Mouse (Mus musculus): ENCODE measurements at regions not wholly inside any gene's neighbourhood (a gene's known extent, or its start where the extent isn't known, plus 50 kb on each side); places are given as distances from the start of the nearest gene placed in this dataset.

- DNase-seq (ENCODE audit: low spot score), result no peak
- H3K27ac ChIP-seq (ENCODE audit: low read depth), result no peak overlapping the region
- no peaks in the 10 kb centered on the region for H3K4me1 ChIP-seq (ENCODE audit: control insufficient read depth, insufficient read depth)
- 68% methylated on average over 5 of the region's 5 CpGs for WGBS
- no peak overlapping the region for H3K9ac ChIP-seq (replicated peaks; ENCODE audit: low read depth, low read length)
- H3K36me3 ChIP-seq (replicated peaks; ENCODE audit: control insufficient read depth, insufficient read depth, low read length), result no peaks in the 10 kb centered on the region
- H3K4me2 ChIP-seq (ENCODE audit: low read depth, low read length), result no peak overlapping the region
- no peaks in the 10 kb centered on the region for H3K27me3 ChIP-seq (ENCODE audit: control insufficient read depth, insufficient read depth, low read length)
- no peak overlapping the region for H3K4me3 ChIP-seq (ENCODE audit: low read depth, low read length)
- TF ChIP-seq CTCF (IDR thresholded peaks at IDR 0.05; ENCODE audit: low read depth) (no peak), EP300 (IDR thresholded peaks at IDR 0.05; ENCODE audit: low read depth) (no peak)
- ATAC-seq (ENCODE audit: insufficient read depth, low read depth), result no peak
- H3K9me3 ChIP-seq (replicated peaks; ENCODE audit: control insufficient read depth, low read length), result 0 out of 2 replicates have a peak, but pooled peaks cover 5% of the 10 kb centered on the region
These were observed 244.0 kb downstream of the Akain1 start for GRCm38 (mm10) chr17:69683091-69683490.

DNA sequence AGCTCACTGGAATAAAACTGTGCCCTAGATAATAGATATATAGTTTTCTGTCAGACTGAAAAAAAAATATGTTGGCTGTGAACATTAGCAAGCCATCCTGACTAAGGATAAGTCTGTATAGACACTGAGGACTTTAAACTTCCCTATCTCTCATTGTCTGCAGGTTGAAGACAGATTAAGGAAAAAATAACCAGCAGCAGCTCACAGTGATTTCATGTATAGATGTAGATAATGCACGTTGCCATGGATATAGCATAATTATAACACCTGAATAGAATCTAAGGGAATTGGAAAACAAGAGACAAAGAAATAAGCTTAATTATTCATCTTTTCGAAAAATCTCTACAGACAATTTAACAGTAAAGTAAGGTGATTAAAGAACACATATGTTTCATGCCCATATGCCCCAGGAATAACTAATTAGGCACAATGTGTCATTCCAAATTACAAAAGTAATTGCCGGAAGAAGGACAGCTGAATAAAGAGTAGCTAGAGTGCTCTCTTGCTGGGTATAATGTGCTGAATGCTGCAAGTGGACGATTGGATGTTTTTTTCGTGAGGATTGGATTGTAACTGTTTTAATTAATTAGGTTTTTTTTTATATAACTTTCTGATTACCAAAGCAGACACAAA lies 246.6 kb downstream of the Akain1 start:
- no peak for TF ChIP-seq EP300 (IDR thresholded peaks at IDR 0.05; ENCODE audit: low read depth)
- no peak for TF ChIP-seq CTCF (IDR thresholded peaks at IDR 0.05; ENCODE audit: low read depth)
- Histone ChIP-seq H3K4me3 (ENCODE audit: low read depth, low read length) (no peak overlapping the region), H3K36me3 (replicated peaks; ENCODE audit: control insufficient read depth, insufficient read depth, low read length) (no peaks in the 10 kb centered on the region), H3K9ac (replicated peaks; ENCODE audit: low read depth, low read length) (no peak overlapping the region), H3K9me3 (replicated peaks; ENCODE audit: control insufficient read depth, low read length) (0 out of 2 replicates have a peak, but pooled peaks cover 5% of the 10 kb centered on the region), H3K4me2 (ENCODE audit: low read depth, low read length) (no peak overlapping the region), H3K27me3 (ENCODE audit: control insufficient read depth, insufficient read depth, low read length) (no peaks in the 10 kb centered on the region), H3K4me1 (ENCODE audit: control insufficient read depth, insufficient read depth) (no peaks in the 10 kb centered on the region), H3K27ac (ENCODE audit: low read depth) (no peak overlapping the region)
- ATAC-seq (ENCODE audit: insufficient read depth, low read depth) (no peak), DNase-seq (ENCODE audit: low spot score) (no peak)
- WGBS, result 58% methylated on average over 5 of the region's 5 CpGs

- Histone ChIP-seq H3K4me1 (ENCODE audit: control insufficient read depth, insufficient read depth) (no peaks in the 10 kb centered on the region), H3K27me3 (ENCODE audit: control insufficient read depth, insufficient read depth, low read length) (no peaks in the 10 kb centered on the region), H3K9ac (replicated peaks; ENCODE audit: low read depth, low read length) (no peak overlapping the region), H3K4me2 (ENCODE audit: low read depth, low read length) (no peak overlapping the region), H3K4me3 (ENCODE audit: low read depth, low read length) (no peak overlapping the region), H3K36me3 (replicated peaks; ENCODE audit: control insufficient read depth, insufficient read depth, low read length) (no peaks in the 10 kb centered on the region), H3K9me3 (replicated peaks; ENCODE audit: control insufficient read depth, low read length) (0 out of 2 replicates have a peak, but pooled peaks cover 5% of the 10 kb centered on the region), H3K27ac (ENCODE audit: low read depth) (no peak overlapping the region)
- TF ChIP-seq EP300 (IDR thresholded peaks at IDR 0.05; ENCODE audit: low read depth), result no peak
- no peak for TF ChIP-seq CTCF (IDR thresholded peaks at IDR 0.05; ENCODE audit: low read depth)
- WGBS, result 48% methylated on average over 2 of the region's 2 CpGs
- ATAC-seq (ENCODE audit: insufficient read depth, low read depth) (no peak), DNase-seq (ENCODE audit: low spot score) (no peak)
These were observed 247.3 kb downstream of the Akain1 start for GRCm38 (mm10) chr17:69686383-69686782.

DNA sequence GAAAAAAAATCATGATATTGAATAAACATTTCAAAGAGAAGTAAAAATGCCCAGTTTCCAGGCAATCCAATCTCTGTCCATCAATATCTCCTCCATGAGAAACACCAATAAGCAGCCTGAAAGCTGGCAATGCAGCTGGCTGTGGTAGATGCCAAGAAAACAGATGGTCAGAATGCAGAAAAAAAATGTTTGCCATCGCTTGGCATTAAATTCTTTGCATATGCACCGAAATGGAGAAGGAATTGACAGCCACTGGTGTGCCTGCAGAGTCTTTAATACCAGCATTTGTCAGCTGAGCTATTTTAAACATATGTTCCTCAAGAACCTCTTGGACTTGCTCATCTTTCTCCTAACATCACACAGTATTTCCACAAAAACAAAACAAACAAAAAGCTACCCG lies 256.2 kb downstream of the Akain1 start:
- Histone ChIP-seq H3K27ac (ENCODE audit: low read depth) (no peak overlapping the region), H3K9ac (replicated peaks; ENCODE audit: low read depth, low read length) (no peak overlapping the region), H3K9me3 (replicated peaks; ENCODE audit: control insufficient read depth, low read length) (no peaks in the 10 kb centered on the region), H3K36me3 (replicated peaks; ENCODE audit: control insufficient read depth, insufficient read depth, low read length) (no peaks in the 10 kb centered on the region), H3K27me3 (ENCODE audit: control insufficient read depth, insufficient read depth, low read length) (no peaks in the 10 kb centered on the region), H3K4me2 (ENCODE audit: low read depth, low read length) (no peak overlapping the region), H3K4me3 (ENCODE audit: low read depth, low read length) (no peak overlapping the region), H3K4me1 (ENCODE audit: control insufficient read depth, insufficient read depth) (no peaks in the 10 kb centered on the region)
- 69% methylated on average over 3 of the region's 3 CpGs for WGBS
- no peak for DNase-seq (ENCODE audit: low spot score)
- ATAC-seq (ENCODE audit: insufficient read depth, low read depth), result no peak
- TF ChIP-seq EP300 (IDR thresholded peaks at IDR 0.05; ENCODE audit: low read depth) (no peak), CTCF (IDR thresholded peaks at IDR 0.05; ENCODE audit: low read depth) (no peak)

DNA sequence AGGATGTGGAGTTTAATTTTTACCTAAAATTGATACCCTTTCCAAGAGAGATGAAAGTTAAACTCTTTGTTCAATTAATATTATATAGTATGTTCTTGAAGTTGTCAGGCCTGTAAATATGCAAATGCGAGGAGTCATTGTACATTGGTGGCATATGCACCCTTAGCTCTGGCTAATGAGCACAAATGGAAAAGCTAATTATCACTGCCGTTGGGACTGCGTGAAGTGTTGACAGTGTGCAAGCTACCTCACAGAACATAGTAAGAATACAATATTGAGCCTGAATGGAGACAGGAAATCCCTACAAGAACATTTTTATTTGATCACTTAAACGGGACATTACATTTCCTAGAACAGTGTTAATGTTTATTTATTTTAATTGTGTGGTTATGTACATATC lies 241.5 kb upstream of the Dlgap1 start:
- no peak overlapping the region for H3K9ac ChIP-seq (replicated peaks; ENCODE audit: low read depth, low read length)
- H3K27me3 ChIP-seq (ENCODE audit: control insufficient read depth, insufficient read depth, low read length), result no peaks in the 10 kb centered on the region
- H3K4me3 ChIP-seq (ENCODE audit: low read depth, low read length), result no peak overlapping the region
- H3K4me2 ChIP-seq (ENCODE audit: low read depth, low read length), result no peak overlapping the region
- no peaks in the 10 kb centered on the region for H3K4me1 ChIP-seq (ENCODE audit: control insufficient read depth, insufficient read depth)
- no peak for TF ChIP-seq EP300 (IDR thresholded peaks at IDR 0.05; ENCODE audit: low read depth)
- TF ChIP-seq CTCF (IDR thresholded peaks at IDR 0.05; ENCODE audit: low read depth), result no peak
- ATAC-seq (ENCODE audit: insufficient read depth, low read depth), result no peak
- 71% methylated on average over 4 of the region's 4 CpGs for WGBS
- no peaks in the 10 kb centered on the region for H3K9me3 ChIP-seq (replicated peaks; ENCODE audit: control insufficient read depth, low read length)
- no peak overlapping the region for H3K27ac ChIP-seq (ENCODE audit: low read depth)
- no peak for DNase-seq (ENCODE audit: low spot score)
- no peaks in the 10 kb centered on the region for H3K36me3 ChIP-seq (replicated peaks; ENCODE audit: control insufficient read depth, insufficient read depth, low read length)

GRCm38 (mm10) chr17:69732981-69733380 lies 235.9 kb upstream of the Dlgap1 start:
- Histone ChIP-seq H3K4me1 (ENCODE audit: control insufficient read depth, insufficient read depth) (no peaks in the 10 kb centered on the region), H3K9ac (replicated peaks; ENCODE audit: low read depth, low read length) (no peak overlapping the region), H3K27me3 (ENCODE audit: control insufficient read depth, insufficient read depth, low read length) (no peaks in the 10 kb centered on the region), H3K4me3 (ENCODE audit: low read depth, low read length) (no peak overlapping the region), H3K36me3 (replicated peaks; ENCODE audit: control insufficient read depth, insufficient read depth, low read length) (no peaks in the 10 kb centered on the region), H3K27ac (ENCODE audit: low read depth) (no peak overlapping the region), H3K4me2 (ENCODE audit: low read depth, low read length) (no peak overlapping the region), H3K9me3 (replicated peaks; ENCODE audit: control insufficient read depth, low read length) (no peaks in the 10 kb centered on the region)
- ATAC-seq (ENCODE audit: insufficient read depth, low read depth) (no peak), DNase-seq (ENCODE audit: low spot score) (no peak)
- TF ChIP-seq CTCF (IDR thresholded peaks at IDR 0.05; ENCODE audit: low read depth) (no peak), EP300 (IDR thresholded peaks at IDR 0.05; ENCODE audit: low read depth) (no peak)
- WGBS, result 78% methylated on average over 11 of the region's 11 CpGs

Measured in heart, postnatal 0 days (tissue).